Mouse (Mus musculus) gastrocnemius, adult 18-20 months (tissue): ENCODE data around the gene Olfr835. TPM values are rescaled to one million over a fixed set of nuclear protein-coding genes. Genes with fewer than 3 reads are reported as not detected.

Experiments used
- DNase-seq: peaks from one replicate; pipeline ENCODE4 v3.0.0; 2021; ENCODE audit warnings: low spot score
- long read RNA-seq, 2 experiments: library from polyadenylated mRNA; stranded (forward); transcript quantifications; one replicate each; pipeline ENCODE4 v2.0.0; 2021
- total RNA-seq, 2 experiments: library from RNA; stranded (reverse); gene quantifications; 2 replicates each; pipeline ENCODE4 v1.2.3; 2021

Gene Olfr835
- not detected for total RNA-seq
- long read RNA-seq, experiment 1 = 0 reads
- long read RNA-seq, experiment 2 = 0 reads

DNA sequence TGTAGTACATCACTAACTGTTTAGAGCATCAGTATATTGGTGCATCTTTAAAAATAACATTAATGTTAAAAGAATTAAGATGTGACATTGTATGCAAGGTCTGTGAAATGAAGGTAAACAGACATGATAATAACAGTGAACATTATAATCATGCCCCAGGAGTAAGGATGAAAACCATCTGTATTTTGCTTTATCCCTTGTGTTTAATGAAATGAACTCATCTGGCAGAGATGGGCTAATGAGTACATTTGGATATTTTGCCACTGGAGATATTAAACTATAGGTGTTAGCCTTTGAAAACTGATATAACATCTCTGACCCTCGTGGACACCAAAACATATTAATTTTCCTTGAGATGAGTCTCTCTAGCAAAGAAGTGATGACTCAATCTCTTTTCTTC is at the start of gene Olfr835:
Olfr835 (plus strand) TSS at position 301 of the 400 bp plus-strand sequence.
- no peak for DNase-seq

GRCm38 (mm10) chr9:18987690-18988089 is 44.8 kb upstream of the Olfr835 start, which contains the start of gene Olfr834:
Gene Olfr834 (plus strand): TSS chr9:18987990.
- DNase-seq = no peak

DNA sequence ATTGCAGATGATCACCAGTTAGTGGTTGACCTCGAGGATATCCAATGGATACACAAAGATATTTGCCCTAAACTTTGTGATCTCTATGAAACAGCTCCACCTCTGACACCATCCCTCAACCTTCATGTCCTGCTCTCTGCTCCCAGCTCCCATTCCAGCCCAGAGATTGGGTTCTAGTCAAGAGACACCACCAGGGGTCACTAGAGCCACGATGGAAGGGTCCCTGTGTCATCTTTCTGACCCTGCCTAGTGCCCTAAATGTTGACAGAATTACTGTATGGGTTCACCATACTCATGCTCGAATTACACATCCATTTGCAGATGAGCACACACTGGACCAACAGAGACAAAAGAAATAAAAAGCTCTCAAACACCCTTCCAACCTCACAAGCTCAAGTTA is 52.5 kb downstream of the Olfr835 start:
- DNase-seq = no peak

Other genes with a start within 250 kb of the Olfr835 start
- not detected for gene Olfr828, start 213.2 kb upstream of the Olfr835 start, total RNA-seq
- gene Olfr829, start 177.8 kb upstream of the Olfr835 start, total RNA-seq = not detected
- gene Olfr830, start 158.0 kb upstream of the Olfr835 start, total RNA-seq = not detected
- gene Olfr832, start 95.6 kb upstream of the Olfr835 start, total RNA-seq = not detected
- gene Olfr834, start 44.7 kb upstream of the Olfr835 start, total RNA-seq = not detected
- not detected for gene Olfr836, start 87.6 kb downstream of the Olfr835 start, total RNA-seq
- not detected for gene Olfr837, start 103.6 kb downstream of the Olfr835 start, total RNA-seq
- gene Olfr839-ps1, start 144.6 kb downstream of the Olfr835 start, total RNA-seq = not detected
- not detected for gene Olfr843, start 219.3 kb downstream of the Olfr835 start, total RNA-seq